Comparison of ENCODE assay signal across 10 mouse cellular contexts in genomic region chr9:43747710-43748109, GRCm38 (mm10). TPM values are rescaled to one million over a fixed set of nuclear protein-coding genes. Genes with fewer than 3 reads are reported as not detected.
DNase-seq lines count a peak whose midpoint lies in the region; ATAC-seq lines count a peak whose summit lies in the region.
"Had no signal": no experiment of that assay in that cellular context is flagged by ENCODE, and none has a peak within 500 bp of the region (broad histone marks: within the 10 kb centered on the region; RNA-seq: fewer than 3 reads in every experiment).

No protein-coding gene starts in this region.

- no peak overlapping the region; the same call in 1 of the 2 replicates for H3K27ac ChIP-seq in forebrain, embryonic 13.5 days
- H3K27ac ChIP-seq in midbrain, embryonic 11.5 days (ENCODE audit: low read depth, low read length), result no peak overlapping the region

- H3K36me3 ChIP-seq in forebrain, embryonic 13.5 days (ENCODE audit: poor library complexity, severe bottlenecking), result no peaks in the 10 kb centered on the region
- no peaks in the 10 kb centered on the region for H3K36me3 ChIP-seq in midbrain, embryonic 11.5 days (ENCODE audit: control insufficient read depth, insufficient read depth, low read length)

- DNase-seq in adrenal gland, postnatal 14 days, result peak; percentile 29
- DNase-seq in adrenal gland, postnatal 25 days, result no peak
- DNase-seq in ZHBTc4 (ENCODE audit: low read depth, low spot score), result peak; percentile 28
- DNase-seq in midbrain, embryonic 11.5 days (ENCODE audit: low spot score, missing footprints), result peak; percentile 89
- no peak for DNase-seq in urinary bladder, postnatal 10 days (ENCODE audit: low spot score)
- no peak for DNase-seq in right cerebral cortex, adult 2 months (ENCODE audit: low spot score in 2 of 2)
- no peak for DNase-seq in lung, postnatal 4 days
- DNase-seq: heart, postnatal 14 days; right cerebral cortex, adult 18-20 months had no signal

- peak overlapping the region; percentile 94 for H3K4me3 ChIP-seq in forebrain, embryonic 13.5 days
- peak overlapping the region; percentile 12; the same call in 1 of the 2 replicates for H3K4me3 ChIP-seq in midbrain, embryonic 11.5 days (ENCODE audit: low read depth, low read length)

- WGBS in forebrain, embryonic 13.5 days, result 26% methylated on average over 9 of the region's 9 CpGs
- 20% methylated on average over 9 of the region's 9 CpGs for WGBS in midbrain, embryonic 11.5 days

- no peaks in the 10 kb centered on the region for H3K9me3 ChIP-seq in forebrain, embryonic 13.5 days (replicated peaks)
- H3K9me3 ChIP-seq in midbrain, embryonic 11.5 days (ENCODE audit: control insufficient read depth, low read length), result no peaks in the 10 kb centered on the region

- H3K4me1 ChIP-seq in forebrain, embryonic 13.5 days, result peaks cover 78% of the 10 kb centered on the region
- peaks cover 53% of the 10 kb centered on the region for H3K4me1 ChIP-seq in midbrain, embryonic 11.5 days (ENCODE audit: control insufficient read depth, insufficient read depth, low read length)

- peak overlapping the region; percentile 96 for H3K9ac ChIP-seq in forebrain, embryonic 13.5 days
- peak overlapping the region; percentile 98 for H3K9ac ChIP-seq in midbrain, embryonic 11.5 days (ENCODE audit: low read length)

- no peak for ATAC-seq in forebrain, embryonic 13.5 days
- no peak for ATAC-seq in midbrain, embryonic 11.5 days (ENCODE audit: low FRiP score)

- H3K27me3 ChIP-seq in forebrain, embryonic 13.5 days, result no peaks in the 10 kb centered on the region
- H3K27me3 ChIP-seq in midbrain, embryonic 11.5 days (ENCODE audit: control insufficient read depth, insufficient read depth, low read length), result no peaks in the 10 kb centered on the region

- peak overlapping the region; percentile 91 for H3K4me2 ChIP-seq in forebrain, embryonic 13.5 days
- H3K4me2 ChIP-seq in midbrain, embryonic 11.5 days, result peak overlapping the region; percentile 83

RNA-seq across cellular contexts. Expression of gene Nectin1, which starts 3.9 kb away (rescaled TPM):
- 15.7 and 21.5 TPM in 2 replicates for total RNA-seq in adrenal gland, postnatal 14 days (2021)
- total RNA-seq in adrenal gland, postnatal 25 days (2021), result 23.6 and 25.7 TPM in 2 replicates
- 8.8 and 10.0 TPM in 2 replicates for polyA plus RNA-seq in forebrain, embryonic 13.5 days (2015; fragmentation: Nextera tagmentation; extraction: Ambion mirVana)
- 6.9 and 8.3 TPM in 2 replicates for polyA plus RNA-seq in midbrain, embryonic 11.5 days (2014; fragmentation: Nextera tagmentation; extraction: Ambion mirVana)

Comparison
In these comparisons a context has a peak if more than half of its experiments do, and no peak if none do; other contexts are left out.
1. DNase-seq: peak in adrenal gland, postnatal 14 days (single experiment), ZHBTc4 (single experiment) and midbrain, embryonic 11.5 days (single experiment); none in adrenal gland, postnatal 25 days (single experiment), urinary bladder, postnatal 10 days (single experiment), right cerebral cortex, adult 2 months (0 of 2) and lung, postnatal 4 days (0 of 2).